Mouse (Mus musculus): ENCODE measurements around the gene Echs1. TPM values are rescaled to one million over a fixed set of nuclear protein-coding genes. Genes with fewer than 3 reads are reported as not detected.
A peak's percentile ranks its signal among the peaks of the same experiment; 100 is the strongest.

Gene Echs1
- polyA plus RNA-seq, 1 experiment: 60.9 TPM

DNA sequence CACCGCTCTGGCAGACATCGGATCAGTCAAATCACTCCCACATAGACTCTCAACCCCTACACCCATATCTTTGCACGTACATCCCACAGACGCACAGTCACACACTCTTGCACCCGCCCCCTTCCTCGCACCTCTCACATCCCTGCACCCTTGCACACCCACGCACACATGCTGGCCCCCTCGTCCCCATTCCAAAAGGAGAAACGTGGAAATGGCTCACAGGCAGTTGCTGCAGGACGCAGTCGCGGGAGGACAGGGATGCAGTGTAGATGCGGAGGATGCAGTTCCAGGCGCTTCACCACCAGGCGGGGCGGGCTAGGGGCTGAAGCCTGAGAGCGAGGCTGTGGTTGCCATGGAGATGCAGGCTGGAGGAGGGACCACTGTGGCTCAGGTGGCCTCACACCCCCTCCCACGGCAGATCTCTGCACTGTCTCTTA, 34.0 kb downstream of the Echs1 start, which contains the start of gene Caly:
Caly (minus strand) TSS at position 307 of the 437 bp plus-strand sequence.
- peak; percentile 50; the same call in 1 of the 2 replicates for TF ChIP-seq CTCF (IDR thresholded peaks at IDR 0.05; ENCODE audit: borderline replicate concordance, control insufficient read depth, extremely low read depth, insufficient read depth, low read length, poor library complexity)
- no peak for TF ChIP-seq POLR2A (IDR thresholded peaks at IDR 0.05; ENCODE audit: control insufficient read depth, extremely low read depth, insufficient read depth, low read length, poor library complexity)
- 15% methylated on average over 18 of the region's 18 CpGs for WGBS
- Histone ChIP-seq H3K4me1 (replicated peaks; ENCODE audit: control insufficient read depth, insufficient read depth, low read length) (peaks cover 2% of the 10 kb centered on the region; the same call in 1 of the 2 replicates), H3K27ac (ENCODE audit: control insufficient read depth, insufficient read depth, low read length) (no peak within 1 kb of the TSS), H3K36me3 (ENCODE audit: control insufficient read depth, insufficient read depth, low read length) (no peaks in the 10 kb centered on the region), H3K4me3 (ENCODE audit: control insufficient read depth, insufficient read depth, low read length) (no peak within 1 kb of the TSS), H3K27me3 (ENCODE audit: control insufficient read depth, insufficient read depth, low read length) (peaks cover 3% of the 10 kb centered on the region; the same call in 1 of the 2 replicates)
- DNase-seq: peak; percentile 29

DNA sequence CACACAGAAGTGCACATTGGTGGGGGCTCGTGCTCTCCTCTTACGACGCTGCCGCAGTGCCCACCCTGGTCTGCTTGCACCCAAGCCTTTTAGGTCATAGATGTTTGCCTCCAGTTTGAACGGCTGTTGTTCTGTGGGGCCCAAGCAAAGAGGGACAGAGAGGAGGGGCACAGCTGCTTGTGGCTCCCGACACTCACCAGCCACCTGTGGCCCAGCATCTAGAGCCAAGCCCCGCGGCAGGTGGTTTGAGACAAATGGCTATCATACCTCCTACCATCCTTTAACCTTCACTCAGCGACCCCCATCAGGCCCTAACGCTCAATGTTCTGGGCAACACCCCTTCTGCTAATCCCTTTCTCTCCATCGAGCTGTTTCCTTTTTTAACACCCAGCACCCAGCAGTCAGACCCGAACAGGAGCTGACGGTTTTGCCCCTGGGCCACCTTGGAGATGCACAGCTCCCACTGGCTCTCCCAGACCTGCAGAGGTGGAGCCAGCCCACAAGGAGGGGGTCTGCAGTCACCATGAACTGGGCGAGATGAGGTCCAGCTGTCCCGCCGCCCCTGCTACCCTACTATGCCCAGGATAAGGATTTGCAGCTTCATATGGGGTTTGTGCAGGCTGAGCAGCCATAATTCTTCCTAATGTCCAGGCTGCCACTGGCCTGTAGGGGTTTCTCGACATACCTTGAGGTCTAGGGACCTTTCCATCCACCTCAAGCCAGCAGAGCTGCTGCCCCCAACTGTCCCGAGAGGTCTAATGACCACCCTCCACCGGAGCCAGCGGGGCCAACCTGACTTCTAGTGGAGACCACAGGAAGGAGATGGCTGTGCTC, 34.7 kb downstream of the Echs1 start:
- TF ChIP-seq CTCF (IDR thresholded peaks at IDR 0.05; ENCODE audit: borderline replicate concordance, control insufficient read depth, extremely low read depth, insufficient read depth, low read length, poor library complexity) (no peak), POLR2A (IDR thresholded peaks at IDR 0.05; ENCODE audit: control insufficient read depth, extremely low read depth, insufficient read depth, low read length, poor library complexity) (no peak)
- no peak for DNase-seq
- H3K4me3 ChIP-seq (ENCODE audit: control insufficient read depth, insufficient read depth, low read length): no peak overlapping the region
- H3K4me1 ChIP-seq (replicated peaks; ENCODE audit: control insufficient read depth, insufficient read depth, low read length): peaks cover 2% of the 10 kb centered on the region; the same call in 1 of the 2 replicates
- peaks cover 3% of the 10 kb centered on the region; the same call in 1 of the 2 replicates for H3K27me3 ChIP-seq (ENCODE audit: control insufficient read depth, insufficient read depth, low read length)
- no peak overlapping the region for H3K27ac ChIP-seq (ENCODE audit: control insufficient read depth, insufficient read depth, low read length)
- WGBS: 33% methylated on average over 20 of the region's 20 CpGs
- no peaks in the 10 kb centered on the region for H3K36me3 ChIP-seq (ENCODE audit: control insufficient read depth, insufficient read depth, low read length)

DNA sequence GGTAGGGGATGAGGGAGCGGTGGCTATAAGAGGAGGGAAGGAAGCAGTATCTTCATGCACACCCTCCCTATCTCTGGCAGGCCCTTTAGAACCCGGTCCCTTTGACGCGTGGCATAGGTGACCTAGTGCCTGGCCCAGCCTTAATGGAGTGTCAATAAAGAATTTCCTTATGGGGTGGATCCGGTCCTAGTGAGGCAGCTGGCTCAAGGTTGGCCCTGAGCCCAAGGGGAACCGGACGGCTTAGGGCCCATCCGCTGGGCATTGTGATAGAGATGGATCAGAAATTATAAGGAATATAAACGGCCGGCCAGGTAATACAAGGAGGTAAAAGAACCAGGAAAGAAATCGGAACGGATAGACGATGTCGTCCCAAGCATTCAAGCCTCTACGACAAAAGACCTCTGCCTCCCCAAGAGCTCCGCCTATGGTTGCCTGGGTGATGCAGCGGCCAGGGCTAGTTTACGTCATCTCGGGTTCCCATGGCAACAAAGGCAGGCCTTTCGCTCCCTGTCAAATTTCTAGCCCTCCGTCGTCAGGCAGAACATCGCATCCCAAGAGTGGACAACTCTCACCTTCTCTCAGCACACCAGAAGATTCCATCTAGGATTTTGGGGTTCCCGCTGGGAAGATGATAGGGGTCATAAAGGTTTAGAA, 35.6 kb downstream of the Echs1 start:
- peak; percentile 33 for DNase-seq
- Histone ChIP-seq H3K27ac (ENCODE audit: control insufficient read depth, insufficient read depth, low read length) (no peak overlapping the region), H3K4me1 (replicated peaks; ENCODE audit: control insufficient read depth, insufficient read depth, low read length) (peaks cover 2% of the 10 kb centered on the region; the same call in 1 of the 2 replicates), H3K27me3 (ENCODE audit: control insufficient read depth, insufficient read depth, low read length) (peaks cover 3% of the 10 kb centered on the region; the same call in 1 of the 2 replicates), H3K36me3 (ENCODE audit: control insufficient read depth, insufficient read depth, low read length) (no peaks in the 10 kb centered on the region), H3K4me3 (ENCODE audit: control insufficient read depth, insufficient read depth, low read length) (no peak overlapping the region)
- WGBS: 8% methylated on average over 24 of the region's 24 CpGs
- TF ChIP-seq POLR2A (IDR thresholded peaks at IDR 0.05; ENCODE audit: control insufficient read depth, extremely low read depth, insufficient read depth, low read length, poor library complexity) (no peak), CTCF (IDR thresholded peaks at IDR 0.05; ENCODE audit: borderline replicate concordance, control insufficient read depth, extremely low read depth, insufficient read depth, low read length, poor library complexity) (no peak)

DNA sequence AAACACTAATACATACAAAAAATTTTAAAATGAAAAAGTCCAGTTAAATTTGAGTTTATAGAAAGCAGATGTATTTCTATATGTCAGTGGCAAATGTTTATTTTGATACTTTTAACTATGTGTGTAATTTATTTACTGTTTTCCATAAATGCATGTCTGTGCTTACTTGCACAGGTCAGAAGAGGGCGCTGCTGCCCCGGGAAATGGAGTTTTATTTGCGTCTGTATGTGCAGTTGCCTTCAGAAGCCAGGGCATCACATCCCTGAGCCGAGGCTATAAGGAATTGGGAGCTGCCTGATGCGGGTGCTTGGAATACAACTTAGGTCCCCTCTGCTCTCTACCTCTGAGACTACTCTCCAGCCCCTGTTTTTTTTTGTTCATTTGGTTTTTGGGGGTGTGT, 37.6 kb downstream of the Echs1 start:
- no peak overlapping the region for H3K4me3 ChIP-seq (ENCODE audit: control insufficient read depth, insufficient read depth, low read length)
- 8% methylated on average over 5 of the region's 5 CpGs for WGBS
- no peak overlapping the region for H3K27ac ChIP-seq (ENCODE audit: control insufficient read depth, insufficient read depth, low read length)
- H3K36me3 ChIP-seq (ENCODE audit: control insufficient read depth, insufficient read depth, low read length): no peaks in the 10 kb centered on the region
- TF ChIP-seq POLR2A (IDR thresholded peaks at IDR 0.05; ENCODE audit: control insufficient read depth, extremely low read depth, insufficient read depth, low read length, poor library complexity) (no peak), CTCF (IDR thresholded peaks at IDR 0.05; ENCODE audit: borderline replicate concordance, control insufficient read depth, extremely low read depth, insufficient read depth, low read length, poor library complexity) (no peak)
- H3K4me1 ChIP-seq (replicated peaks; ENCODE audit: control insufficient read depth, insufficient read depth, low read length): peaks cover 2% of the 10 kb centered on the region; the same call in 1 of the 2 replicates
- peaks cover 3% of the 10 kb centered on the region; the same call in 1 of the 2 replicates for H3K27me3 ChIP-seq (ENCODE audit: control insufficient read depth, insufficient read depth, low read length)
- DNase-seq: peak; percentile 43

DNA sequence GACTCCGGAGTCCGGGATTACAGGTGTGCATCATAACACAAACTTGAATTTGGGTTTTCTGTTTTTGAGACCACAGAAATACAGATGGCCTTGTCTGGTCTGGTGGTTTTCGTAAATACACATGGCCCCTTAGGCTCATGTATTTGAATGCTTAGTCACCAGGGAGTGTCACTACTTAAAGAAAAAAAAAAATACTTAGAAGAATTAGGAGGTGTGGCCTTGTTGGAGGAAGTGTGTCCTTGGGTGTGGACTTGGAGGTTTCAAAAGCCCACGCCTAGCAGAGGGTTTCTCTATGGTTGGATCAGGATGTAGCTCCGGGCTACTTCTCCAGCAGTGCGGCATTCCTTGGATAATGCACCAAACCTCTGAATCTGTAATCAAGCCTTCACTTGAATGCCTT, 38.6 kb downstream of the Echs1 start:
- Histone ChIP-seq H3K36me3 (ENCODE audit: control insufficient read depth, insufficient read depth, low read length) (no peaks in the 10 kb centered on the region), H3K4me1 (replicated peaks; ENCODE audit: control insufficient read depth, insufficient read depth, low read length) (peaks cover 2% of the 10 kb centered on the region; the same call in 1 of the 2 replicates), H3K27me3 (ENCODE audit: control insufficient read depth, insufficient read depth, low read length) (peaks cover 3% of the 10 kb centered on the region; the same call in 1 of the 2 replicates), H3K4me3 (ENCODE audit: control insufficient read depth, insufficient read depth, low read length) (no peak overlapping the region), H3K27ac (ENCODE audit: control insufficient read depth, insufficient read depth, low read length) (no peak overlapping the region)
- DNase-seq: no peak
- TF ChIP-seq POLR2A (IDR thresholded peaks at IDR 0.05; ENCODE audit: control insufficient read depth, extremely low read depth, insufficient read depth, low read length, poor library complexity): no peak
- 60% methylated on average over 6 of the region's 6 CpGs for WGBS

DNA sequence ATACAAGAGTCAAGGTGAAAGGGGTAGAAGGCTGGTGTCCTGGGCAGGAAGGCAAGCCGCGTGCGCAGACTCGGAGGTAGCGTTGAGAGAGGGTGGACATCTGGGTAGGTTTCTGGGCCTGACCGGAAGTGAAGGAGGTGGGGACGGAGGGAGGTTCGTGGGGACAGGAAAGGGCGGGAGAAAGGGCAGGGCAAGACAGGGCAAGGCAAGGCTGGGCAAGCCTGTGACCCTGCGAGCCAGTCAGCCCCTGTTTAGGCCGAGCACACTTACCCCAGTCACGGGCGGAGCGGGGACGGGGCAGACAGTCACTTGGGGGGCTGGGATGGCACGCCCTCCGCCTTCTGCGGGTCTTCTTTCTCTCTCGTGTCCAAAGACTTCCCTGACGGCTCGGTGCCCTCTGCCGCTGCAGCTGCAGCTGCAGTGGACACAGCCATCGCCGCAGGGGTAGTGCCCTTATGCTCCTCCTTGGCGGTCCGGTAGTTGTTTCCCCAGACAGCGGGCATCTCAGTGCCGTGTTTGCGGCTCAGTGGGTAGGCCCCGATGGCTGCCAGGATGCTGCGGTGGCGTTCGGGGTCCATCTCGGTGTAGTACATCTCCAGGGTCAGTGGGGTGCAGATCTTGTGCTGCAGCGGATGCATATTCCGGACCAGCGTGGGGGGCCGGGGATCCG, 46.1 kb downstream of the Echs1 start:
- TF ChIP-seq CTCF (IDR thresholded peaks at IDR 0.05; ENCODE audit: borderline replicate concordance, control insufficient read depth, extremely low read depth, insufficient read depth, low read length, poor library complexity) (no peak), POLR2A (IDR thresholded peaks at IDR 0.05; ENCODE audit: control insufficient read depth, extremely low read depth, insufficient read depth, low read length, poor library complexity) (no peak)
- Histone ChIP-seq H3K4me3 (ENCODE audit: control insufficient read depth, insufficient read depth, low read length) (no peak overlapping the region), H3K4me1 (replicated peaks; ENCODE audit: control insufficient read depth, insufficient read depth, low read length) (no peaks in the 10 kb centered on the region), H3K27ac (ENCODE audit: control insufficient read depth, insufficient read depth, low read length) (no peak overlapping the region), H3K36me3 (ENCODE audit: control insufficient read depth, insufficient read depth, low read length) (no peaks in the 10 kb centered on the region), H3K27me3 (ENCODE audit: control insufficient read depth, insufficient read depth, low read length) (no peaks in the 10 kb centered on the region; the same call in 1 of the 2 replicates)
- no peak for DNase-seq
- 43% methylated on average over 39 of the region's 39 CpGs for WGBS
